Mouse (Mus musculus): ENCODE measurements around the gene Grtp1. TPM values are rescaled to one million over a fixed set of nuclear protein-coding genes. Genes with fewer than 3 reads are reported as not detected.

Gene Grtp1
- polyA plus RNA-seq, 1 experiment, result 71.2 TPM

DNA sequence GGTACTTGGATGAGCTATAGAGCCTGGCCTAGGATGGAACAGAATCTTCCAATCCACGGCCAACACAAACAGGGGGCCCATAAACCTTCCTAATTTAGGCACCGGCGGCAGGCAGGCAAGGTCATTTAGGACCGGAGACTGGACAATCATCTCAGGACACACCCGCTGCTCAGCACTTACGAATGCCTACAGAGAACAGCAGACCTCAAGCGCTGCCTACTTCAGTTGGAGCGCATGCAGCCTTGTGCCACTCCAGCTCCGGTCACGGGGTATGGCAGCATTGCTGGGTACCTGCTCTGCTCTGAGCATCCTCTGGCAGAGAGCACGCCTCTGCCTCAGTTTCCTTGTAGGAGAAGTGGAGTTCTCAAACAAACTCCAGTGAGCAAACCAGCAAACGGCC is 29.4 kb upstream of the Grtp1 start:
- TF ChIP-seq CTCF (conservative IDR thresholded peaks at IDR 0.05; ENCODE audit: insufficient read depth, insufficient read length, low read depth, low read length), result no peak
- no peak for TF ChIP-seq POLR2A (IDR thresholded peaks at IDR 0.05; ENCODE audit: low read depth, low read length)
- WGBS, result 56% methylated on average over 12 of the region's 12 CpGs
- Histone ChIP-seq H3K27ac (ENCODE audit: insufficient read depth, low read depth, low read length) (no peak overlapping the region), H3K36me3 (ENCODE audit: control insufficient read depth, insufficient read depth, low read length) (no peaks in the 10 kb centered on the region), H3K4me1 (ENCODE audit: control insufficient read depth, insufficient read depth, low read length) (no peaks in the 10 kb centered on the region), H3K4me3 (ENCODE audit: insufficient read depth, low read depth, low read length) (no peak overlapping the region), H3K27me3 (replicated peaks; ENCODE audit: control insufficient read depth, insufficient read depth, low read length) (no peaks in the 10 kb centered on the region)
- no peak for DNase-seq

DNA sequence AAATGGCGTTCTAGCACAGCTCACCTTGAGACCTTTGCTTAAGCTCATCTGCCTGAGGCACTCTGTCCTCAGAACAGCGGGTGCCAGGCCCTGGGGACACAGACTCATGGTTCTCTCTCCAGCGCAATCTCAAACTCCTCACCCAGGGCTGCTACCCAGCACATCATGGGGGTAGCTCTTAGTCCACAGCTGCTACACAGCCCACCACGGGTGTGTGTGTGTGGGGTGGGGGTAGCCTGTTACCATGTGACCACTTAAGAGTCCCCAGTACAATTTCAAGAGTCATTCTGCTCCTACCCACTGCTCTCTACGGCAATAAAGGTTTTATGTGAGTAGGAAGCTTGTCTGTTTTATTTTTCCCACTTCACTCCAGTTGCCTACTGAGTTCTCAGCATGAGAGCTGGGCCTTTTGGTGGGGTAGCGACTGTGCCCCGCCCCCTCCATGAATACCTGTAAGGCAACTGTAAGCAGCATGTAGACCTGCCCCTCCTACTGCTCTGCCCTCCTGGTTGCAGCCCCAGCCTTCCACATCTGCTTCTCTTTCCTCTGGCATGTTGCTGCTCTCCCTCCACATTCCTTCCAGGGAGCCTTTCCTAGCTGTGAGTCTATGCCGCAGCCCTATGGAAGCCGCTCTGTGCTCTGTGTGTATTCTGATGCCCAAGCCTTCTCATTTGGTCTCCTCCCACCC is 28.6 kb upstream of the Grtp1 start:
- no peak for DNase-seq
- no peaks in the 10 kb centered on the region for H3K4me1 ChIP-seq (ENCODE audit: control insufficient read depth, insufficient read depth, low read length)
- no peak overlapping the region for H3K27ac ChIP-seq (ENCODE audit: insufficient read depth, low read depth, low read length)
- no peaks in the 10 kb centered on the region for H3K27me3 ChIP-seq (replicated peaks; ENCODE audit: control insufficient read depth, insufficient read depth, low read length)
- no peaks in the 10 kb centered on the region for H3K36me3 ChIP-seq (ENCODE audit: control insufficient read depth, insufficient read depth, low read length)
- TF ChIP-seq CTCF (conservative IDR thresholded peaks at IDR 0.05; ENCODE audit: insufficient read depth, insufficient read length, low read depth, low read length) (no peak), POLR2A (IDR thresholded peaks at IDR 0.05; ENCODE audit: low read depth, low read length) (no peak)
- no peak overlapping the region for H3K4me3 ChIP-seq (ENCODE audit: insufficient read depth, low read depth, low read length)
- WGBS, result 51% methylated on average over 9 of the region's 9 CpGs

DNA sequence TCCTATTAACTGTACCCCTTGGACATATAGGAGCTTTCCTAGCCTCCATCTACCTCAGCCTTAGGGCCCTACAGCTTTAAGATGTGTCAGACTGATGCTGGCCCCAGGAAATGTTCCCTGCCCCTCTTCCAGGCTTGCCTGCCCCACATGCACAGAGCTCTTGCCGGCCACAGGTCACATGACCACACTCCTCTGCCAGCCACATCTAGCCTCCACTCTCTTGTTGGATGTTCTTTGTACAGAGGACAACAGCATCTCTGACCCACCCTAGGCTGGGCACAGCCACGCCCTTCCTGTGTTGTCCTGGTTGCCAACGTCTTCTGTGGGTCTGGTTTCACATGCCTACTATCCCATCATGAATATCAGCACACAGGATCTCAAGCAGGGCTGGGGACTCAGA is 26.8 kb upstream of the Grtp1 start:
- H3K27ac ChIP-seq (ENCODE audit: insufficient read depth, low read depth, low read length), result no peak overlapping the region
- WGBS, result 42% methylated on average over 3 of the region's 3 CpGs
- no peak for TF ChIP-seq POLR2A (IDR thresholded peaks at IDR 0.05; ENCODE audit: low read depth, low read length)
- TF ChIP-seq CTCF (conservative IDR thresholded peaks at IDR 0.05; ENCODE audit: insufficient read depth, insufficient read length, low read depth, low read length), result no peak

DNA sequence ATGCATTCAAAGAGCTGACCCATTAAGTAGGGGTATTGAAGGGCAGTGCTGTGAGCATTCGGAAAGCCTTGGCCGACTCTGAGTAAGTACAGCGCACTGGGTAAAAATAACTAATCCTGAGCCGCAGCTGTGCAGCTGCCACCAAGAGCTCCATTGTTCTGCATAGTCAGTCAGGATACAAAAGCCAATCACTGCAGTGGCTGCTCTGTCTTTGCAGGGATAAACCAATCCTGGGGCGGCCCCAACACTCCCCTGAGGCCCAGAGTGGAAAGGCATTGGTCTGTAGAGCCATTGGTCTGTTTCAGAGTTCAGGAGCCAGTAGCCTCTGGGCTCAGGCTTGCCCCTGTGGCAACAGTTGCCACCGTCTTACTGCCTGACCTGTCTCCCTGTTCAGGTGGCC is 25.9 kb upstream of the Grtp1 start:
- WGBS, result 68% methylated on average over 6 of the region's 6 CpGs
- H3K4me3 ChIP-seq (ENCODE audit: insufficient read depth, low read depth, low read length), result no peak overlapping the region
- no peaks in the 10 kb centered on the region for H3K27me3 ChIP-seq (replicated peaks; ENCODE audit: control insufficient read depth, insufficient read depth, low read length)
- H3K4me1 ChIP-seq (ENCODE audit: control insufficient read depth, insufficient read depth, low read length), result no peaks in the 10 kb centered on the region
- no peaks in the 10 kb centered on the region for H3K36me3 ChIP-seq (ENCODE audit: control insufficient read depth, insufficient read depth, low read length)
- H3K27ac ChIP-seq (ENCODE audit: insufficient read depth, low read depth, low read length), result no peak overlapping the region
- no peak for DNase-seq
- TF ChIP-seq POLR2A (IDR thresholded peaks at IDR 0.05; ENCODE audit: low read depth, low read length), result no peak
- TF ChIP-seq CTCF (conservative IDR thresholded peaks at IDR 0.05; ENCODE audit: insufficient read depth, insufficient read length, low read depth, low read length), result no peak

More for the DNA sequence above, 26.8 kb upstream of the Grtp1 start:
- no peaks in the 10 kb centered on the region for H3K4me1 ChIP-seq (ENCODE audit: control insufficient read depth, insufficient read depth, low read length)
- no peak for DNase-seq
- no peaks in the 10 kb centered on the region for H3K36me3 ChIP-seq (ENCODE audit: control insufficient read depth, insufficient read depth, low read length)
- no peak overlapping the region for H3K4me3 ChIP-seq (ENCODE audit: insufficient read depth, low read depth, low read length)
- no peaks in the 10 kb centered on the region for H3K27me3 ChIP-seq (replicated peaks; ENCODE audit: control insufficient read depth, insufficient read depth, low read length)

DNA sequence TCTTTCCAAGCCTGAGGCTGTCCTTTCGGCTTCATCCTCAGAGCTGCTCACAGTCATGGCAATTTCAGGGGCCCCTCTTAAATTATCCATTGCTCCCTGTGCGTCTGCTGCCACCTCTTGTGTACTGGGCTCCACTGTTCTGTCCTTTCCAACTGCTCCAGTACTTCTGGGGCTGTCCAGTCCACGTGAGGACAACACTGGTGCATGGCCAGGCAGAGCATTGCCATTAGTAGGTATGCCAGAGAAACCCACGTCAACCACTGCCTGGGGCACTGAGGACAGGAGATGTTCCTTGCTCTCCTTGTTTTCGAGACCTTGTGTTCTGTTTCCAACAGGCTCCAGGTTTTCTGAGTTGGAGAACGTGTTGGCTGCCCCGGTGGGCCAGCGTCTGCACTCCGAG is 24.0 kb upstream of the Grtp1 start:
- Histone ChIP-seq H3K27me3 (replicated peaks; ENCODE audit: control insufficient read depth, insufficient read depth, low read length) (no peaks in the 10 kb centered on the region), H3K4me1 (ENCODE audit: control insufficient read depth, insufficient read depth, low read length) (no peaks in the 10 kb centered on the region), H3K4me3 (ENCODE audit: insufficient read depth, low read depth, low read length) (no peak overlapping the region), H3K27ac (ENCODE audit: insufficient read depth, low read depth, low read length) (no peak overlapping the region), H3K36me3 (ENCODE audit: control insufficient read depth, insufficient read depth, low read length) (no peaks in the 10 kb centered on the region)
- no peak for TF ChIP-seq POLR2A (IDR thresholded peaks at IDR 0.05; ENCODE audit: low read depth, low read length)
- TF ChIP-seq CTCF (conservative IDR thresholded peaks at IDR 0.05; ENCODE audit: insufficient read depth, insufficient read length, low read depth, low read length), result no peak
- 78% methylated on average over 9 of the region's 9 CpGs for WGBS
- no peak for DNase-seq

DNA sequence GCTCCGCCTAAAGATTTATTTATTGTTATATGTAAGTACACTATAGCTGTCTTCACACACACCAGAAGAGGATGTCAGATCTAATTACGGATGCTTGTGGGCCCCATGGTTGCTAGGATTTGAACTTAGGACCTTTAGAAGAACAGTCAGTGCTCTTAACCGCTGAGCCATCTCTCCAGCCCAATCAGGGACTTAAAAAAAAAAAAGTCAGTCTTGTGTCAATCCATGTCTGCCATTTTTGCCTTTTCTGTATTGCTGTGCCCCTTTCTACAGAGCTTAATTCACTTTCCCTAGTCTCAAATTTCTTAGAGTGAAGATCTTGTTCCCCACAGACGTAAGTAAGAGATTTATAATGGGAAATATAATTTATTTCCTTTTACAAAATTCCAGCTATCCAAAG is 18.0 kb upstream of the Grtp1 start:
- WGBS, result 70% methylated on average over 4 of the region's 4 CpGs
- TF ChIP-seq POLR2A (IDR thresholded peaks at IDR 0.05; ENCODE audit: low read depth, low read length) (no peak), CTCF (conservative IDR thresholded peaks at IDR 0.05; ENCODE audit: insufficient read depth, insufficient read length, low read depth, low read length) (no peak)
- H3K27me3 ChIP-seq (replicated peaks; ENCODE audit: control insufficient read depth, insufficient read depth, low read length), result no peaks in the 10 kb centered on the region
- H3K4me3 ChIP-seq (ENCODE audit: insufficient read depth, low read depth, low read length), result no peak overlapping the region
- no peak for DNase-seq
- no peaks in the 10 kb centered on the region for H3K36me3 ChIP-seq (ENCODE audit: control insufficient read depth, insufficient read depth, low read length)
- H3K4me1 ChIP-seq (ENCODE audit: control insufficient read depth, insufficient read depth, low read length), result no peaks in the 10 kb centered on the region
- no peak overlapping the region for H3K27ac ChIP-seq (ENCODE audit: insufficient read depth, low read depth, low read length)

DNA sequence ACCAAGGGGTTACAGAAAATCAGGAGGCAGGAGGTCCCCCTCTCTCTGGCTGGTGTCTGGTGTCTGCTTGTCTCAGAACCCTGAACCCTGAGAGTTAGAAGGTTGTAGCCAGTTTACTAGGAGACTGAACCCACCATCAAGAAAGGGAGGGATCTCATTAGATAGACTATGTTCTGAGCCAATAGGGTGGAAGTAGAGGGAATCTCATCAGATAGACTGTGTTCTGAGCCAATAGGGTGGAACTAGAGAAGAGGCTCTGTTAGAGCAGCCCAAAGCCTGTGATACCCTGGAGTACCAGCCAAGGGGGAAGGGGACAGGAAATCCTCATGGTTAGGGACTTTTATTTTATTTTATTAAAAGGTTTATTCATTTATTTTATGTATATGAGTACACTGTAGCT is 17.6 kb upstream of the Grtp1 start:
- H3K27ac ChIP-seq (ENCODE audit: insufficient read depth, low read depth, low read length), result no peak overlapping the region
- no peak overlapping the region for H3K4me3 ChIP-seq (ENCODE audit: insufficient read depth, low read depth, low read length)
- H3K27me3 ChIP-seq (replicated peaks; ENCODE audit: control insufficient read depth, insufficient read depth, low read length), result no peaks in the 10 kb centered on the region
- H3K4me1 ChIP-seq (ENCODE audit: control insufficient read depth, insufficient read depth, low read length), result no peaks in the 10 kb centered on the region
- H3K36me3 ChIP-seq (ENCODE audit: control insufficient read depth, insufficient read depth, low read length), result no peaks in the 10 kb centered on the region
- DNase-seq, result no peak
- no peak for TF ChIP-seq CTCF (conservative IDR thresholded peaks at IDR 0.05; ENCODE audit: insufficient read depth, insufficient read length, low read depth, low read length)
- TF ChIP-seq POLR2A (IDR thresholded peaks at IDR 0.05; ENCODE audit: low read depth, low read length), result no peak

All from kidney, adult 2 months (tissue).